8 mouse cellular contexts compared by ENCODE assay signal in the genomic region with DNA sequence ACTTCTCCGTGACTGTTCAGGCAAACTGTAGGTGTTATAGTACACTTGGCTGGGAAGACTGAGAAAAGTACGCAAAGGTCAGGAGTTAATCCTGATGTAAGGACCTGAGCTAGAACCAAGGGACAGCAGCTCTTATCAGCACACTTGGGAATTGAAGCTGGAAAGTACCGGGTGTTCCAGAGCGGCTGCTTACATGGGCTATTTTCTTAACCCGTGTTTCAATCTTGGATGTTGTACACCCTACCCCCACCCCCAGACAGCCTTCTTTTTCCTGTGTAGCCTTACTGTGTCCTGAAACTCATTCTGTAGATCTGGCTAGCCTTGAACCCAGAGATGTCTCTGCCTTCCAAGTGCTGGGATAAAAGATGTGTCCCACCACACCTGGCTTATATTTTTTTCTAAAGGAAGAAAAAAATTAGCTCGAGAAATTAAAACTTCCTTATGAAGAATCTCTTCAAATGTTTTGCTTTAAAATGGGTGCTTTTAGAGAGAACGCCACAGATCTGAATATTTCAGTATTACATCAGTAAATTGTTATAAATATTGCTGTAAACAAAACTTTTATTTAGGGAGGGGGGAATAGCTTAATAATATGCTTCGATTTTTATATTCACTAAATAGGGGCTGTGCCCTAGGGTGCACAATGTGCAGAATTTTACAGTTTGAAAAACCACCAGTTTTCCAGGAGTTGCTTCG. TPM values are rescaled to one million over a fixed set of nuclear protein-coding genes. Genes with fewer than 3 reads are reported as not detected.
DNase-seq lines count a peak whose midpoint lies in the region; ATAC-seq lines count a peak whose summit lies in the region.

No protein-coding gene starts in this region.

- peaks cover 11% of the 10 kb centered on the region for H3K4me1 ChIP-seq in neural tube, embryonic 11.5 days (ENCODE audit: control insufficient read depth, insufficient read depth, low read length)
- peaks cover 6% of the 10 kb centered on the region; the same call in 1 of the 2 replicates for H3K4me1 ChIP-seq in limb, embryonic 11.5 days (ENCODE audit: control insufficient read depth, insufficient read depth, low read length)
- H3K4me1 ChIP-seq in stomach, embryonic 14.5 days (ENCODE audit: control insufficient read depth, insufficient read depth, low read length) = peaks cover 13% of the 10 kb centered on the region

- H3K27ac ChIP-seq in neural tube, embryonic 11.5 days (ENCODE audit: low read depth, low read length) = peak overlapping the region; percentile 85
- H3K27ac ChIP-seq in limb, embryonic 11.5 days (replicated peaks; ENCODE audit: low read depth, low read length) = peak overlapping the region; percentile 84; the same call in 1 of the 2 replicates
- peak overlapping the region; percentile 93 for H3K27ac ChIP-seq in stomach, embryonic 14.5 days (ENCODE audit: low read length)

- no peaks in the 10 kb centered on the region for H3K27me3 ChIP-seq in neural tube, embryonic 11.5 days (ENCODE audit: control insufficient read depth, insufficient read depth, low read length)
- no peaks in the 10 kb centered on the region for H3K27me3 ChIP-seq in limb, embryonic 11.5 days (ENCODE audit: control insufficient read depth, insufficient read depth, low read length)
- H3K27me3 ChIP-seq in stomach, embryonic 14.5 days (ENCODE audit: control insufficient read depth, insufficient read depth, low read length) = no peaks in the 10 kb centered on the region

- peak overlapping the region; percentile 85 for H3K9ac ChIP-seq in neural tube, embryonic 11.5 days (ENCODE audit: low read length)
- peak overlapping the region; percentile 86 for H3K9ac ChIP-seq in limb, embryonic 11.5 days (ENCODE audit: low read length)
- H3K9ac ChIP-seq in stomach, embryonic 14.5 days (replicated peaks; ENCODE audit: low read depth, low read length) = peak overlapping the region; percentile 75

- no peak for ATAC-seq in neural tube, embryonic 11.5 days (ENCODE audit: insufficient read depth, low FRiP score, low TSS enrichment)
- ATAC-seq in limb, embryonic 11.5 days (ENCODE audit: insufficient number of reproducible peaks, low FRiP score, low TSS enrichment, low read depth) = no peak
- ATAC-seq in stomach, embryonic 14.5 days (ENCODE audit: insufficient number of reproducible peaks, insufficient read depth, low FRiP score, low read depth) = no peak
- no peak for ATAC-seq in cerebellum, adult (ENCODE audit: insufficient number of reproducible peaks, low FRiP score, low TSS enrichment)

- intact Hi-C loops in left cerebral cortex, postnatal 14 days (cut with DNase I) = no loop called here

- 79% methylated on average over 9 of the region's 9 CpGs for WGBS in neural tube, embryonic 11.5 days
- 73% methylated on average over 9 of the region's 9 CpGs for WGBS in limb, embryonic 11.5 days
- 56% methylated on average over 9 of the region's 9 CpGs for WGBS in stomach, embryonic 14.5 days

- H3K4me3 ChIP-seq in neural tube, embryonic 11.5 days (ENCODE audit: low read depth, low read length) = peak overlapping the region; percentile 96
- H3K4me3 ChIP-seq in limb, embryonic 11.5 days (ENCODE audit: low read depth, low read length) = peak overlapping the region; percentile 83
- H3K4me3 ChIP-seq in stomach, embryonic 14.5 days (ENCODE audit: low read depth, low read length) = peak overlapping the region; percentile 80

- H3K9me3 ChIP-seq in neural tube, embryonic 11.5 days (ENCODE audit: control insufficient read depth, low read length) = no peaks in the 10 kb centered on the region
- no peaks in the 10 kb centered on the region for H3K9me3 ChIP-seq in limb, embryonic 11.5 days (ENCODE audit: control insufficient read depth, low read length)
- no peaks in the 10 kb centered on the region for H3K9me3 ChIP-seq in stomach, embryonic 14.5 days (ENCODE audit: control insufficient read depth, low read depth, low read length)

- H3K36me3 ChIP-seq in neural tube, embryonic 11.5 days (ENCODE audit: control insufficient read depth, insufficient read depth, low read length) = no peaks in the 10 kb centered on the region
- H3K36me3 ChIP-seq in limb, embryonic 11.5 days (ENCODE audit: control insufficient read depth, insufficient read depth, low read length) = no peaks in the 10 kb centered on the region
- no peaks in the 10 kb centered on the region for H3K36me3 ChIP-seq in stomach, embryonic 14.5 days (ENCODE audit: control insufficient read depth, insufficient read depth, low read length)

- H3K4me2 ChIP-seq in neural tube, embryonic 11.5 days (ENCODE audit: low read depth) = peak overlapping the region; percentile 94
- H3K4me2 ChIP-seq in limb, embryonic 11.5 days (ENCODE audit: low read depth, severe bottlenecking) = peak overlapping the region; percentile 86
- peak overlapping the region; percentile 46 for H3K4me2 ChIP-seq in stomach, embryonic 14.5 days (replicated peaks; ENCODE audit: low read depth, low read length)

- no peak for DNase-seq in neural tube, embryonic 11.5 days (ENCODE audit: low spot score)
- DNase-seq in neural tube, embryonic 10.5 days (ENCODE audit: extremely low spot score, low spot score) = no peak
- DNase-seq in heart, adult 18-20 months = peak; percentile 54 to 80
- DNase-seq in limb, embryonic 11.5 days (ENCODE audit: low spot score) = no peak
- DNase-seq in cerebellum, postnatal 14 days = no peak
- DNase-seq in left cerebral cortex, postnatal 14 days (ENCODE audit: low spot score in 2 of 2) = no peak

RNA-seq across cellular contexts. Expression of a gene that starts 13.7 kb away (rescaled TPM):
- 468 and 483 TPM in 2 replicates for polyA plus RNA-seq in neural tube, embryonic 11.5 days (2014; fragmentation: Nextera tagmentation; extraction: Ambion mirVana)
- 100 to 1,000 TPM; 171 to 180 TPM for total RNA-seq in heart, adult 18-20 months (2021)
- polyA plus RNA-seq in limb, embryonic 11.5 days (2014; fragmentation: Nextera tagmentation; extraction: Ambion mirVana) = 478 and 499 TPM in 2 replicates
- polyA plus RNA-seq in stomach, embryonic 14.5 days (2014; fragmentation: Nextera tagmentation; extraction: Ambion mirVana) = 421 and 424 TPM in 2 replicates
- 100 to 1,000 TPM; 139 to 142 TPM for total RNA-seq in left cerebral cortex, postnatal 14 days (2021)

Comparison
In these comparisons a context has a peak if more than half of its experiments do, and no peak if none do; other contexts are left out.
1. DNase-seq: peak in heart, adult 18-20 months (2 of 2); none in neural tube, embryonic 11.5 days (single experiment), neural tube, embryonic 10.5 days (single experiment), limb, embryonic 11.5 days (single experiment), cerebellum, postnatal 14 days (0 of 2) and left cerebral cortex, postnatal 14 days (0 of 2).
2. Peak in every context shown above with its lines, with median percentiles within 50 percentile points of each other: H3K27ac ChIP-seq, H3K4me2 ChIP-seq, H3K4me3 ChIP-seq and H3K9ac ChIP-seq.